Mouse (Mus musculus): ENCODE data around the gene Foxk2.

DNA sequence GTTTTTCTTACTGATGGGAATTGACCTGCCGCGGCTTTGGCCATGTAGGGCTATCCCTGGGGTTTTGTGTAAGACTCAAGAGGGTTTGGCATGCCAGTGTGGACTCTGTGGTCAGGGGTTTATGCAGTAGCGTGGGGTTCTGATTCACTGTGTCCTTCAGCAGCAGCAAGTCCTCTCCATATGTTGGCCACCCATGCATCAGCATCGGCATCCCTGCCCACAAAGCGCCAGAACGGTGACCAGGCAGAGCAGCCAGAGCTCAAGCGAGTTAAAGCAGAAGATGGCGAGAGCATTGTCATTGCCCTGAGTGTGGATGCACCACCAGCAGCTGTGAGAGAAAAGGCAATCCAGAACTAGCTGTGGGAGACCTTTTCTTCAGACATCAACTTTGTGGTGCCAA is 46.8 kb downstream of the Foxk2 start:
- TF ChIP-seq EP300 (optimal IDR thresholded peaks at IDR 0.05), result no peak
- TF ChIP-seq CTCF (IDR thresholded peaks at IDR 0.05; ENCODE audit: low read depth), result no peak

All from stomach, postnatal 0 days (tissue).